Mouse (Mus musculus) thymus, adult 2 months (tissue): ENCODE measurements around the gene Itga6.

Experiments used
- CTCF ChIP-seq: fragments of 200-500 bp; IDR thresholded peaks from 2 replicates; pipeline ENCODE4 v1.5.1; 2012; ENCODE audit warnings: mild to moderate bottlenecking, control low read depth, low read length, moderate library complexity, borderline replicate concordance; ENCODE audit not compliant: control insufficient read depth, poor library complexity, insufficient read depth; ENCODE audit errors: extremely low read depth
- POLR2A ChIP-seq: fragments of 200-500 bp; IDR thresholded peaks from 2 replicates; pipeline ENCODE4 v1.6.1; 2012; ENCODE audit warnings: mild to moderate bottlenecking, low read length, control low read depth, moderate library complexity; ENCODE audit not compliant: control insufficient read depth, poor library complexity, insufficient read depth; ENCODE audit errors: extremely low read depth

- TF ChIP-seq CTCF, result no peak
- no peak for TF ChIP-seq POLR2A
These were observed 31.0 kb upstream of the Itga6 start for GRCm38 (mm10) chr2:71714416-71714815.
